Mouse (Mus musculus): ENCODE measurements around the gene Cish. TPM values are rescaled to one million over a fixed set of nuclear protein-coding genes. Genes with fewer than 3 reads are reported as not detected.

The Cish gene
- total RNA-seq, 2 experiments from 2014 or later = 9.6 to 10.7 TPM

- Histone ChIP-seq H3K27ac (no peak within 1 kb of the TSS), H3K4me3 (peak within 1 kb of the TSS; percentile 51)
- DNase-seq (ENCODE audit: extremely low spot score in 1 of 2, low spot score in 2 of 2) = peak; percentile 36 to 60
- intact Hi-C loops (cut with DNase I) = loop anchor here (2.0 to 10.0 kb wide), 8 partner anchors 43 to 605 kb away; partner anchors contain the start of genes Rbm15b and Tex264
- TF ChIP-seq CTCF (IDR thresholded peaks at IDR 0.05) = peak; percentile 39
Measured at GRCm38 (mm10) chr9:107289211-107290076, 6.4 kb upstream of the Cish start, which contains the start of gene Mapkapk3. Gene Mapkapk3 (minus strand): TSS chr9:107289877.

- intact Hi-C loops (cut with DNase I) = loop anchor here (2.0 to 10.0 kb wide), 8 partner anchors 44 to 606 kb away; partner anchors contain the start of genes Rbm15b and Tex264
- TF ChIP-seq CTCF (IDR thresholded peaks at IDR 0.05) = peak; percentile 100
- no peak overlapping the region for H3K27ac ChIP-seq
Measured at GRCm38 (mm10) chr9:107290897-107291296, 4.9 kb upstream of the Cish start.

GRCm38 (mm10) chr9:107294249-107294648 is 1.6 kb upstream of the Cish start:
- peak; percentile 65 to 82 for DNase-seq (ENCODE audit: extremely low spot score in 1 of 2, low spot score in 2 of 2)
- no peak overlapping the region for H3K4me3 ChIP-seq
- no peak overlapping the region for H3K27ac ChIP-seq
- TF ChIP-seq CTCF (IDR thresholded peaks at IDR 0.05) = peak; percentile 86
- intact Hi-C loops (cut with DNase I) = loop anchor here (1.0 to 10.0 kb wide), 6 partner anchors 42 to 609 kb away; partner anchors contain the start of genes Rbm15b and Tex264

More at GRCm38 (mm10) chr9:107290897-107291296, 4.9 kb upstream of the Cish start:
- DNase-seq (ENCODE audit: extremely low spot score in 1 of 2, low spot score in 2 of 2) = peak; percentile 75 to 88
- H3K4me3 ChIP-seq = no peak overlapping the region

- peak in 1 of 2 experiments; percentile 32 for DNase-seq (ENCODE audit: extremely low spot score in 1 of 2, low spot score in 2 of 2)
- H3K27ac ChIP-seq = 0 out of 2 replicates have a peak overlapping the region, but pooled peaks have one; percentile 15
- TF ChIP-seq CTCF (IDR thresholded peaks at IDR 0.05) = no peak
- intact Hi-C loops (cut with DNase I) = loop anchor here (10.0 kb wide), 1 partner anchor 611 kb away; the partner anchor contains the start of gene Tex264
- H3K4me3 ChIP-seq = no peak overlapping the region
Measured at GRCm38 (mm10) chr9:107295616-107296015, 210 bp upstream of the Cish start.

GRCm38 (mm10) chr9:107296041-107296440 is 215 bp downstream of the Cish start:
- Histone ChIP-seq H3K27ac (0 out of 2 replicates have a peak overlapping the region, but pooled peaks have one; percentile 15), H3K4me3 (peak overlapping the region; percentile 77)
- DNase-seq (ENCODE audit: extremely low spot score in 1 of 2, low spot score in 2 of 2) = no peak
- no peak for TF ChIP-seq CTCF (IDR thresholded peaks at IDR 0.05)
- intact Hi-C loops (cut with DNase I) = loop anchor here (10.0 kb wide), 1 partner anchor 611 kb away; the partner anchor contains the start of gene Tex264

- peak overlapping the region; percentile 77 for H3K27ac ChIP-seq
- no peak for TF ChIP-seq CTCF (IDR thresholded peaks at IDR 0.05)
- intact Hi-C loops (cut with DNase I) = loop anchor here (10.0 kb wide), 1 partner anchor 612 kb away; the partner anchor contains the start of gene Tex264
Measured at GRCm38 (mm10) chr9:107296501-107296965, 707 bp downstream of the Cish start.

GRCm38 (mm10) chr9:107297059-107297458 is 1.2 kb downstream of the Cish start:
- Histone ChIP-seq H3K4me3 (peak overlapping the region; percentile 77), H3K27ac (peak overlapping the region; percentile 77)
- DNase-seq (ENCODE audit: extremely low spot score in 1 of 2, low spot score in 2 of 2) = no peak
- TF ChIP-seq CTCF (IDR thresholded peaks at IDR 0.05) = no peak
- intact Hi-C loops (cut with DNase I) = loop anchor here (10.0 kb wide), 1 partner anchor 612 kb away; the partner anchor contains the start of gene Tex264

More at GRCm38 (mm10) chr9:107296501-107296965, 707 bp downstream of the Cish start:
- DNase-seq (ENCODE audit: extremely low spot score in 1 of 2, low spot score in 2 of 2) = peak; percentile 88 to 91
- peak overlapping the region; percentile 77 for H3K4me3 ChIP-seq

- intact Hi-C loops (cut with DNase I) = loop anchor here (10.0 kb wide), 1 partner anchor 613 kb away; the partner anchor contains the start of gene Tex264
- no peak overlapping the region; the same call in 1 of the 2 replicates for H3K4me3 ChIP-seq
- no peak overlapping the region for H3K27ac ChIP-seq
- no peak for TF ChIP-seq CTCF (IDR thresholded peaks at IDR 0.05)
- no peak for DNase-seq (ENCODE audit: extremely low spot score in 1 of 2, low spot score in 2 of 2)
Measured at GRCm38 (mm10) chr9:107297658-107298057, 1.8 kb downstream of the Cish start.

- no peak overlapping the region for H3K27ac ChIP-seq
- DNase-seq (ENCODE audit: extremely low spot score in 1 of 2, low spot score in 2 of 2) = no peak
- no peak overlapping the region for H3K4me3 ChIP-seq
- intact Hi-C loops (cut with DNase I) = loop anchor here (10.0 kb wide), 1 partner anchor 613 kb away; the partner anchor contains the start of gene Tex264
- no peak for TF ChIP-seq CTCF (IDR thresholded peaks at IDR 0.05)
Measured at GRCm38 (mm10) chr9:107298059-107298780, 2.4 kb downstream of the Cish start.

- no peak overlapping the region for H3K4me3 ChIP-seq
- no peak overlapping the region for H3K27ac ChIP-seq
- no peak for DNase-seq (ENCODE audit: extremely low spot score in 1 of 2, low spot score in 2 of 2)
- no peak; the same call in 1 of the 2 replicates for TF ChIP-seq CTCF (IDR thresholded peaks at IDR 0.05)
- intact Hi-C loops (cut with DNase I) = loop anchor here (10.0 kb wide), 1 partner anchor 614 kb away; the partner anchor contains the start of gene Tex264
Measured at GRCm38 (mm10) chr9:107298876-107299275, 3.0 kb downstream of the Cish start.

- H3K4me3 ChIP-seq = no peak overlapping the region
- no peak for TF ChIP-seq CTCF (IDR thresholded peaks at IDR 0.05)
- DNase-seq (ENCODE audit: extremely low spot score in 1 of 2, low spot score in 2 of 2) = no peak
- intact Hi-C loops (cut with DNase I) = loop anchor here (10.0 kb wide), 1 partner anchor 615 kb away; the partner anchor contains the start of gene Tex264
- no peak overlapping the region for H3K27ac ChIP-seq
Measured at GRCm38 (mm10) chr9:107299783-107300182, 4.0 kb downstream of the Cish start.

Data from left cerebral cortex, adult 2 months (tissue).